Mouse (Mus musculus) CD4-positive, CD25-positive, alpha-beta regulatory T cell (primary cell): ENCODE data around the gene Nmur1. TPM values are rescaled to one million over a fixed set of nuclear protein-coding genes. Genes with fewer than 3 reads are reported as not detected.

Experiments
- polyA plus RNA-seq: library from polyadenylated mRNA; unstranded; fragments of 100-300 nt; shearing (Covaris generic); gene quantifications from one replicate; pipeline ENCODE4 v1.2.1, GENCODE M21; 2017

Gene Nmur1
- 0.50 TPM for polyA plus RNA-seq

DNA sequence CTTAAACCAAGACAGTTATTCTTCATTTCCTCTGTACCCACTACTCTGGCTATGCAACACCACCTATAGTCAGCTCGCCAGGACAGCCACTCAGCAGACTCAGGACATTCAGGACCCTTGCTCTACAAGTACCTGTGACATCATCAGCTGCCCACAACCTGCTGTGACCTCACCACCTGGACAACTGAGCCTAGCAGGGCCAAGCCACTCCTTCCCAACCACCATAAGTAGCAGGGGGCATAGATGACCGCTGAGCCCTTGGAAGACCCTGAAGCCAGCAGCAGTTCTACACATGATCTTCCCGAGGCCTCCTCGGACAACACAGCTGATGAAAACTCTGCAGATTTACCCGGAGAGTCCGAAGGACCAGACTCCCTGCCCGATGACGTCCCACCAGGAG is at the start of gene Nmur1, which contains the start of gene Tex44:
Gene Nmur1, minus strand, starts transcription at position 101 of the 400 bp plus-strand sequence.
Gene Tex44, plus strand, starts transcription at position 202 of the 400 bp plus-strand sequence.

DNA sequence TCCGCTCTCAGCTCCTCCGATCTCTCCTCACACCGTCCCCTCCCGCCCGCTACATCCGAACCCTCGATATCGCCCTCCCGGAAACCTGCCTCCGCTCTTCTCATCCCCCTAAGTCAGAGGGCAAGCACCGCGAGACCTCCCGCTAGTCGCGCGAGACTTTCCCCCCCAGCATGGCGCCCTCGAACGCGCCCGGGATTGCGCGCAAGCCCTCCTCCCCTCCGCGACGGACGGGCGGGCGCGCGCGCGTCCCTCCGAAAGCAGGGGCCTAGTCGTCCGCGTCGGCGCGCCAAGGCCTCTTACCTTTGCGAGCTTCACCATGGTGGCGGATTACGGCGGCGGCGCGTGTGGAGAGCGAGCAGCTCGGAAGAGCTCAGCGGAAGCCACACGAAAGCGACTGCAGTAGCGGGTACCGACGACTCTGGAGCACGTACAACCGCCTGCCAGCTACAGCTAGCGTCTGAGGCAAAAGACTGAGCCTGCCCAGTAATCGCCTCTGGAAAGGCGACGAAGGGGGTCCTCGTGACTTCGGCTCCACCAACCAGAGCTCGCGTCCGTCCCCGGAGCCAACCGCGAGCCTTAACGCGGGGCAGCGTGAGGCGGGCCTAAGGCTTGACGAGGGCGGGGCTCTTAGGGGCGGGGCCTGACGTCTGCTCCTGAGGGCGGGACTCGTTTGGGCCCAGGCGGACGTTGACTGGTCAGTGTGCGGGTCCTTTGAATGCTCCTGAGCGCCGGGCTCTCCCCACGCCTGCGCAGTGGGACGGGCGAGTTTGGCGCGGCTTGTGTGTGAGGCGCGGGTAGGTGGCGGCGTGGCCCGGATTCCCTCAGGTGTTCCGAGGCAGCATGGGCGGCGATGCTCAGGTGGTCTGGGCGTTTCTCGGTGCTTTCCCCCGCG is 66.9 kb downstream of the Nmur1 start, which contains the start of gene Ncl:
Gene Ncl, minus strand, starts transcription at position 495 of the 892 bp plus-strand sequence.

Other genes with a start within 250 kb of the Nmur1 start
- gene B3gnt7, start 123.4 kb downstream of the Nmur1 start, polyA plus RNA-seq, result 0.11 TPM
- 401 TPM for gene Ncl, start 66.8 kb downstream of the Nmur1 start, polyA plus RNA-seq
- not detected for gene Tex44, start 101 bp upstream of the Nmur1 start, polyA plus RNA-seq
- 1,658 TPM for gene Ptma, start 100.5 kb upstream of the Nmur1 start, polyA plus RNA-seq
- 49.1 TPM for gene Pde6d, start 156.4 kb upstream of the Nmur1 start, polyA plus RNA-seq
- 29.1 TPM for gene Cops7b, start 156.7 kb upstream of the Nmur1 start, polyA plus RNA-seq
- gene Nppc, start 244.3 kb upstream of the Nmur1 start, polyA plus RNA-seq, result not detected